Mouse (Mus musculus) cerebellum, adult 9-10 months (tissue): Measurements from ENCODE around the gene Ubap2.

Experiments used
- DNase-seq: peaks from one replicate; pipeline ENCODE4 v3.0.0; 2022

Ubap2 gene

DNA sequence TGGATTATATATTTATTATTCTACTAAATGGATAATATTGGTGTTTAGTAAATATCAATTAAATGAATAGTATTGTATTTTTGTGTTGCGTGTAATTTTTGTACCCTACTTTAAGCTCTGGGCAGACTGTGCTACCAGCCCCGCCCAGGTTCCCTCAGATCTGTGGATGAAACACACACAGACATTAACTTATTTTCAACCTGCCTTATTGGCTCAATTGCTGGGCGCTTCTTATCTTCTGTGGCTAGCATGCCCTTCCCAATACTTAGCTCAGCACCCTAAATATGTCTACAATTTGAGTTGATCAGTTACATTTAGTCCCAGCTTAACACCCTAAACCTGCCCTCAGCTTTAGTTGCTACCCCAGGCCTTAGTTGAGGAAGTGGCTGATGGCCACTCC is 113.7 kb downstream of the Ubap2 start:
- no peak for DNase-seq

- no peak for DNase-seq
Observed at GRCm38 (mm10) chr4:41158251-41158650, 116.7 kb downstream of the Ubap2 start.

GRCm38 (mm10) chr4:41156961-41157360 is 118.0 kb downstream of the Ubap2 start:
- no peak for DNase-seq

- DNase-seq = no peak
Observed at GRCm38 (mm10) chr4:41153146-41153545, 121.8 kb downstream of the Ubap2 start.

DNA sequence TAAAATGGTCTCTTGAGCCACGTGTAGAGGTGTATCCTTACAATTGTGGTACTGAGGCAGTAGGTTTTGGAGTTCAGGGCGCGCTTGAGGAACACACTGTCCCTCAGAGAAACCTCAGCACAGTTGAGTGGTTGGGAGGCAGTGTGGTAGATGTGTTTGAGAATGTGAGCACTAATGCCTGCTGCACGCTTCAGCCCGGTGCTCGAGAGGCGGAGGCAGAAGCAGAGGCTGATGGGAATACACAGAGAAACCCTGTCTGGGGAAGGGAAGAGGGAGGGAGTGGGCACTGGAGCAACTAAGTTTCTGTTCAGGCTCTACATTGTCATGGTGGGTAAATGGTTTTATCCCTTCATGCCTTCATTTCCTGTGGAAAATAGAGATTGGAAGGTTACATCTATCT is 123.8 kb downstream of the Ubap2 start:
- no peak for DNase-seq

- no peak for DNase-seq
Observed at GRCm38 (mm10) chr4:41149891-41150290, 125.1 kb downstream of the Ubap2 start.
